Mouse (Mus musculus) MEL (cell line): ENCODE measurements at regions not wholly inside any gene's neighbourhood (a gene's known extent, or its start where the extent isn't known, plus 50 kb on each side); places are given as distances from the start of the nearest gene placed in this dataset.

Experiments
- EP300 ChIP-seq, 2 experiments: IDR thresholded peaks; 2 replicates each; pipeline ENCODE4 v1.6.1; 2011; ENCODE audit warnings: improper control_type of control experiment in 2 of 2, low read length in 2 of 2, low read depth in 1 of 2, mild to moderate bottlenecking in 1 of 2
- MYB ChIP-seq: IDR thresholded peaks from 2 replicates; pipeline ENCODE4 v1.6.1; 2011; ENCODE audit warnings: mild to moderate bottlenecking, low read depth, low read length, improper control_type of control experiment
- SMC3 ChIP-seq: IDR thresholded peaks from 2 replicates; pipeline ENCODE4 v1.6.1; 2011; ENCODE audit warnings: low read depth, low read length, improper control_type of control experiment

DNA sequence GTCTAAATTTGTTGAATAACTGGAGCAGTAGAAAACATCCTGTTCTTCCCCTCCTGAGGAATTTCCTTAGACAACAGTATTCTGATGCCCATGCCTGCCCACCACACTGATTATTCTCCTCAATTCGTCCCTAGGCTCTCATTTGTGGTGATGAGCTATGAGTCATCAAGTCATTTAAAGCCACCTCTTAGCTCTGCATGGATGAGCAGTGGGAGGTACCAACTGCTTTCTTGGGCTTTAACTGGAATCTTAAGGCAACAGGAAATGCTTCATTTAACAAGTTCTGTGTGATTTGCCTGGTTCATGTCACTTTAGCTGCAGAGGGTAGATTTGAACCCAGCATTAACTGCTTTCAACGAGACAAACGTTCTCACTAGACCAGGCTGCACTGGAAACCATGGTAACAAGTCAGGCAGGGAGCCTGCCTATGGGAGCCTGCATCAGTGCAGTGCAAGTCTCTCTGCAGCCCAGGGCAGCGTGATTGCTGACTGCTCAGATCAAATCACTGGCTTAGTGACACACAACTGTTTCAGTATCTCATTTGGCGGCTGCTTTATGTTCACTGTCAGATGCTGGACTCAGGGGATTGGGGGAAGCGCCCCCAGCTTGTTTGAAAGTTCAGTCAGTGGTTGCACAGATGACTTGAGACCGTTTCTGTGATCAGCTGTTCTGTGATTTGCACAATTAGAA is 273.5 kb upstream of the Tle4 start:
- no peak for TF ChIP-seq EP300 (IDR thresholded peaks at IDR 0.05; ENCODE audit: low read depth in 1 of 2, low read length in 2 of 2)
- TF ChIP-seq SMC3 = no peak
- no peak for TF ChIP-seq MYB
